Mouse (Mus musculus) MEL (cell line): Measurements from ENCODE around the gene Abhd10. TPM values are rescaled to one million over a fixed set of nuclear protein-coding genes. Genes with fewer than 3 reads are reported as not detected.

Experiments used
- DNase-seq: peaks from one replicate; pipeline ENCODE4 v3.0.0; 2011; ENCODE audit warnings: low read depth, low spot score
- H3K27ac ChIP-seq: 2 replicates; pipeline ENCODE4 v1.5.1; 2012; ENCODE audit warnings: low read depth, mild to moderate bottlenecking, control low read depth, low read length, moderate library complexity; ENCODE audit not compliant: control insufficient read depth
- H3K27me3 ChIP-seq, 2 experiments: fragments of 150-350 bp in 1 of 2; sonication (generic) in 1 of 2; 2 replicates each; pipeline ENCODE4 v1.6.1; 2012; ENCODE audit warnings: low read length in 2 of 2, mild to moderate bottlenecking in 2 of 2, improper control_type of control experiment in 1 of 2, moderate library complexity in 1 of 2; ENCODE audit not compliant: insufficient read depth in 2 of 2, control insufficient read depth in 1 of 2
- H3K36me3 ChIP-seq, 2 experiments: 2 replicates each; pipeline ENCODE4 v1.6.1; 2012 to 2014; ENCODE audit warnings: low read length in 2 of 2, improper control_type of control experiment in 1 of 2, inconsistent platforms in 1 of 2, mild to moderate bottlenecking in 1 of 2; ENCODE audit not compliant: insufficient read depth in 2 of 2, control insufficient read depth in 1 of 2
- H3K4me1 ChIP-seq, 2 experiments: fragments of 150-350 bp in 1 of 2; sonication (generic) in 1 of 2; 2 replicates each; pipeline ENCODE4 v1.6.1; 2012; ENCODE audit warnings: low read length in 2 of 2, improper control_type of control experiment in 1 of 2, mild to moderate bottlenecking in 1 of 2; ENCODE audit not compliant: insufficient read depth in 2 of 2, control insufficient read depth in 1 of 2
- H3K4me3 ChIP-seq, 2 experiments: fragments of 150-350 bp in 1 of 2; sonication (generic) in 1 of 2; 2 replicates each; pipeline ENCODE4 v1.5.1; 2012; ENCODE audit warnings: low read depth in 2 of 2, low read length in 2 of 2, mild to moderate bottlenecking in 2 of 2, moderate library complexity in 2 of 2, control low read depth in 1 of 2, improper control_type of control experiment in 1 of 2; ENCODE audit not compliant: control insufficient read depth in 1 of 2, insufficient read depth in 1 of 2
- H3K79me2 ChIP-seq: 2 replicates; pipeline ENCODE4 v1.6.1; 2012; ENCODE audit warnings: mild to moderate bottlenecking, low read length, moderate library complexity; ENCODE audit not compliant: control insufficient read depth, poor library complexity, insufficient read depth
- H3K9ac ChIP-seq: 2 replicates; pipeline ENCODE4 v1.6.1; 2012; ENCODE audit warnings: low read depth, mild to moderate bottlenecking, control low read depth, low read length, moderate library complexity; ENCODE audit not compliant: control insufficient read depth, poor library complexity, severe bottlenecking
- H3K9me3 ChIP-seq: fragments of 150-350 bp; sonication (generic); replicated peaks from 2 replicates; pipeline ENCODE4 v1.6.1; 2012; ENCODE audit warnings: mild to moderate bottlenecking, low read length, improper control_type of control experiment, moderate library complexity; ENCODE audit not compliant: insufficient read depth
- CHD1 ChIP-seq: IDR thresholded peaks from 2 replicates; pipeline ENCODE4 v1.6.1; 2012; ENCODE audit warnings: low read depth, mild to moderate bottlenecking, inconsistent platforms, low read length, improper control_type of control experiment
- CHD2 ChIP-seq: IDR thresholded peaks from 2 replicates; pipeline ENCODE4 v1.6.1; 2011; ENCODE audit warnings: low read length, improper control_type of control experiment
- ELF1 ChIP-seq: IDR thresholded peaks from 2 replicates; pipeline ENCODE4 v1.6.1; 2014; ENCODE audit warnings: low read depth, mild to moderate bottlenecking, inconsistent platforms, low read length, improper control_type of control experiment, moderate library complexity
- EP300 ChIP-seq, 2 experiments: IDR thresholded peaks; 2 replicates each; pipeline ENCODE4 v1.6.1; 2011; ENCODE audit warnings: improper control_type of control experiment in 2 of 2, low read length in 2 of 2, low read depth in 1 of 2, mild to moderate bottlenecking in 1 of 2
- ETS1 ChIP-seq: IDR thresholded peaks from 2 replicates; pipeline ENCODE4 v1.6.1; 2012; ENCODE audit warnings: low read depth, mild to moderate bottlenecking, inconsistent platforms, low read length, improper control_type of control experiment, moderate library complexity
- GATA1 ChIP-seq: IDR thresholded peaks from 2 replicates; pipeline ENCODE4 v1.6.1; 2011; ENCODE audit warnings: low read depth, low read length, improper control_type of control experiment
- KAT2A ChIP-seq: conservative IDR thresholded peaks from 2 replicates; pipeline ENCODE4 v1.6.1; 2012; ENCODE audit warnings: low read depth, low read length, improper control_type of control experiment, inconsistent platforms
- MAX ChIP-seq: IDR thresholded peaks from 2 replicates; pipeline ENCODE4 v1.6.1; 2011; ENCODE audit warnings: low read length, improper control_type of control experiment
- MAZ ChIP-seq: IDR thresholded peaks from 2 replicates; pipeline ENCODE4 v1.6.1; 2012; ENCODE audit warnings: low read depth, mild to moderate bottlenecking, inconsistent platforms, low read length, improper control_type of control experiment
- MEF2A ChIP-seq: IDR thresholded peaks from 2 replicates; pipeline ENCODE4 v1.6.1; 2014; ENCODE audit warnings: low read depth, mild to moderate bottlenecking, inconsistent platforms, low read length, improper control_type of control experiment; ENCODE audit not compliant: poor library complexity, insufficient replicate concordance, severe bottlenecking; ENCODE audit errors: extremely low read depth
- NELFE ChIP-seq: IDR thresholded peaks from 2 replicates; pipeline ENCODE4 v1.6.1; 2011; ENCODE audit warnings: low read depth, low read length, improper control_type of control experiment
- NRF1 ChIP-seq: IDR thresholded peaks from 2 replicates; pipeline ENCODE4 v1.6.1; 2014; ENCODE audit warnings: low read depth, mild to moderate bottlenecking, inconsistent platforms, low read length, improper control_type of control experiment, moderate library complexity; ENCODE audit not compliant: poor library complexity, insufficient read depth, severe bottlenecking
- POLR2A ChIP-seq, 2 experiments: IDR thresholded peaks; 2 replicates each; pipeline ENCODE4 v1.6.1; 2011 to 2012; ENCODE audit warnings: low read length in 2 of 2, mild to moderate bottlenecking in 2 of 2, control low read depth in 1 of 2, improper control_type of control experiment in 1 of 2, low read depth in 1 of 2, moderate library complexity in 1 of 2; ENCODE audit not compliant: control insufficient read depth in 1 of 2, insufficient read depth in 1 of 2, poor library complexity in 1 of 2
- RCOR1 ChIP-seq: IDR thresholded peaks from 2 replicates; pipeline ENCODE4 v1.6.1; 2012; ENCODE audit warnings: low read depth, mild to moderate bottlenecking, inconsistent platforms, low read length, improper control_type of control experiment
- SMC3 ChIP-seq: IDR thresholded peaks from 2 replicates; pipeline ENCODE4 v1.6.1; 2011; ENCODE audit warnings: low read depth, low read length, improper control_type of control experiment
- TBP ChIP-seq: IDR thresholded peaks from 2 replicates; pipeline ENCODE4 v1.8.0; 2011; ENCODE audit warnings: low read depth, low read length, improper control_type of control experiment
- TCF12 ChIP-seq: IDR thresholded peaks from 2 replicates; pipeline ENCODE4 v1.6.1; 2014; ENCODE audit warnings: low read depth, mild to moderate bottlenecking, inconsistent platforms, low read length, improper control_type of control experiment, moderate library complexity
- UBTF ChIP-seq: IDR thresholded peaks from 2 replicates; pipeline ENCODE4 v1.6.1; 2012; ENCODE audit warnings: low read depth, mild to moderate bottlenecking, inconsistent platforms, low read length, improper control_type of control experiment, moderate library complexity, borderline replicate concordance; ENCODE audit not compliant: insufficient read depth
- USF2 ChIP-seq, 2 experiments: IDR thresholded peaks; 2 replicates each; pipeline ENCODE4 v1.6.1; 2011 to 2012; ENCODE audit warnings: improper control_type of control experiment in 2 of 2, low read length in 2 of 2, borderline replicate concordance in 1 of 2, inconsistent platforms in 1 of 2, low read depth in 1 of 2, mild to moderate bottlenecking in 1 of 2; ENCODE audit not compliant: insufficient read depth in 1 of 2
- ZKSCAN1 ChIP-seq: IDR thresholded peaks from 2 replicates; pipeline ENCODE4 v1.6.1; 2012; ENCODE audit warnings: low read depth, mild to moderate bottlenecking, inconsistent platforms, low read length, improper control_type of control experiment, moderate library complexity
- ZMIZ1 ChIP-seq: IDR thresholded peaks from 2 replicates; pipeline ENCODE4 v1.6.1; 2012; ENCODE audit warnings: low read depth, mild to moderate bottlenecking, inconsistent platforms, low read length, improper control_type of control experiment, moderate library complexity
- ZNF384 ChIP-seq: IDR thresholded peaks from 2 replicates; pipeline ENCODE4 v1.6.1; 2012; ENCODE audit warnings: low read depth, mild to moderate bottlenecking, inconsistent platforms, low read length, improper control_type of control experiment
- polyA plus RNA-seq, 2 experiments: library from polyadenylated mRNA; stranded (reverse) in 1 of 2; unstranded in 1 of 2; fragments of >175 nt in 1 of 2; fragments of >200 nt in 1 of 2; gene quantifications; 2 replicates each; pipeline versions ENCODE4 v1.2.1 to v1.2.4; 2012; ENCODE audit warnings: low replicate concordance in 2 of 2, low read depth in 1 of 2; ENCODE audit not compliant: insufficient read length in 2 of 2, insufficient read depth in 1 of 2, missing spikeins in 1 of 2
- total RNA-seq: library from RNA; depleted of rRNA; stranded (reverse); fragments of 300-350 nt; gene quantifications from 2 replicates; pipeline ENCODE4 v1.2.3, GENCODE M21; 2012

The Abhd10 gene
- total and polyA plus RNA-seq, 3 experiments, result 9.5 to 11.1 TPM; not detected in 1

- Histone ChIP-seq H3K9ac (no peak overlapping the region), H3K4me1 (no peaks in the 10 kb centered on the region), H3K27ac (no peak overlapping the region), H3K27me3 (peaks cover 0 to 2% of the 10 kb centered on the region in 2 experiments; a peak in 1 of 4 replicates), H3K4me3 (no peak overlapping the region), H3K9me3 (no peaks in the 10 kb centered on the region), H3K36me3 (no peaks in the 10 kb centered on the region), H3K79me2 (no peaks in the 10 kb centered on the region)
- TF ChIP-seq ZNF384, result no peak
- TF ChIP-seq UBTF, result no peak
- TF ChIP-seq MAX, result no peak
- no peak for TF ChIP-seq GATA1
- no peak for TF ChIP-seq RCOR1
- no peak for TF ChIP-seq POLR2A (IDR thresholded peaks at IDR 0.05; ENCODE audit: control insufficient read depth in 1 of 2, insufficient read depth in 1 of 2, low read depth in 1 of 2, low read length in 2 of 2, poor library complexity in 1 of 2)
- TF ChIP-seq TBP, result no peak
- no peak for TF ChIP-seq EP300 (IDR thresholded peaks at IDR 0.05; ENCODE audit: low read depth in 1 of 2, low read length in 2 of 2)
- no peak for TF ChIP-seq NELFE
- TF ChIP-seq MAZ, result no peak
- TF ChIP-seq CHD2, result no peak
- TF ChIP-seq ZKSCAN1, result no peak
- TF ChIP-seq CHD1, result no peak
- TF ChIP-seq TCF12, result no peak
- no peak for TF ChIP-seq SMC3
- no peak for TF ChIP-seq USF2 (IDR thresholded peaks at IDR 0.05; ENCODE audit: borderline replicate concordance in 1 of 2, insufficient read depth in 1 of 2, low read depth in 1 of 2, low read length in 2 of 2)
- TF ChIP-seq KAT2A, result no peak
- no peak for TF ChIP-seq ELF1
- TF ChIP-seq MEF2A, result no peak
- TF ChIP-seq ETS1, result no peak
- no peak for DNase-seq
Observed at GRCm38 (mm10) chr16:45770914-45771313, 28.2 kb upstream of the Abhd10 start.

- no peak for DNase-seq
- Histone ChIP-seq H3K9me3 (no peaks in the 10 kb centered on the region), H3K27me3 (no peaks in the 10 kb centered on the region; a peak in 1 of 4 replicates), H3K79me2 (no peaks in the 10 kb centered on the region), H3K4me1 (no peaks in the 10 kb centered on the region), H3K27ac (no peak overlapping the region), H3K36me3 (no peaks in the 10 kb centered on the region), H3K9ac (no peak overlapping the region), H3K4me3 (no peak overlapping the region)
- no peak for TF ChIP-seq ELF1
- no peak for TF ChIP-seq NRF1
- no peak for TF ChIP-seq ETS1
- TF ChIP-seq ZMIZ1, result no peak
- TF ChIP-seq TBP, result no peak
- TF ChIP-seq MAZ, result no peak
Observed at GRCm38 (mm10) chr16:45767853-45768640, 25.3 kb upstream of the Abhd10 start.
